Mouse (Mus musculus): Measurements from ENCODE around the gene Prkd2.

Gene Prkd2

GRCm38 (mm10) chr7:16895511-16895910 lies 52.8 kb downstream of the Prkd2 start:
- no peak for DNase-seq (ENCODE audit: low spot score)

GRCm38 (mm10) chr7:16900526-16900925 lies 57.8 kb downstream of the Prkd2 start:
- no peak for DNase-seq (ENCODE audit: low spot score)

- DNase-seq (ENCODE audit: low spot score), result no peak
These were observed 60.8 kb downstream of the Prkd2 start for GRCm38 (mm10) chr7:16903439-16903955.

GRCm38 (mm10) chr7:16904120-16904675 lies 61.5 kb downstream of the Prkd2 start:
- no peak for DNase-seq (ENCODE audit: low spot score)

GRCm38 (mm10) chr7:16905491-16906021 lies 62.9 kb downstream of the Prkd2 start:
- DNase-seq (ENCODE audit: low spot score), result no peak

- peak; percentile 51 for DNase-seq (ENCODE audit: low spot score)
These were observed 63.6 kb downstream of the Prkd2 start, which contains the start of gene Ptgir for GRCm38 (mm10) chr7:16906281-16906680. Gene Ptgir (plus strand): TSS chr7:16906490.

GRCm38 (mm10) chr7:16906889-16907559 lies 64.3 kb downstream of the Prkd2 start:
- DNase-seq (ENCODE audit: low spot score), result no peak

- DNase-seq (ENCODE audit: low spot score), result no peak
These were observed 65.1 kb downstream of the Prkd2 start for GRCm38 (mm10) chr7:16907842-16908241.

GRCm38 (mm10) chr7:16908367-16908766 lies 65.7 kb downstream of the Prkd2 start:
- no peak for DNase-seq (ENCODE audit: low spot score)

- DNase-seq (ENCODE audit: low spot score), result no peak
These were observed 66.2 kb downstream of the Prkd2 start for GRCm38 (mm10) chr7:16908859-16909258.

GRCm38 (mm10) chr7:16909909-16910308 lies 67.2 kb downstream of the Prkd2 start:
- DNase-seq (ENCODE audit: low spot score), result no peak

GRCm38 (mm10) chr7:16911904-16912303 lies 69.2 kb downstream of the Prkd2 start:
- no peak for DNase-seq (ENCODE audit: low spot score)

GRCm38 (mm10) chr7:16912360-16912759 lies 69.7 kb downstream of the Prkd2 start:
- DNase-seq (ENCODE audit: low spot score), result peak; percentile 49

- peak; percentile 77 for DNase-seq (ENCODE audit: low spot score)
These were observed 71.2 kb downstream of the Prkd2 start for GRCm38 (mm10) chr7:16913806-16914452.

GRCm38 (mm10) chr7:16914453-16915343 lies 72.0 kb downstream of the Prkd2 start:
- DNase-seq (ENCODE audit: low spot score), result no peak

GRCm38 (mm10) chr7:16915461-16916340 lies 73.0 kb downstream of the Prkd2 start:
- no peak for DNase-seq (ENCODE audit: low spot score)

GRCm38 (mm10) chr7:16916342-16917265 lies 73.9 kb downstream of the Prkd2 start:
- DNase-seq (ENCODE audit: low spot score), result no peak

- DNase-seq (ENCODE audit: low spot score), result no peak
These were observed 74.7 kb downstream of the Prkd2 start for GRCm38 (mm10) chr7:16917447-16917846.

- DNase-seq (ENCODE audit: low spot score), result no peak
These were observed 75.3 kb downstream of the Prkd2 start for GRCm38 (mm10) chr7:16918014-16918413.

- DNase-seq (ENCODE audit: low spot score), result no peak
These were observed 76.0 kb downstream of the Prkd2 start for GRCm38 (mm10) chr7:16918670-16919069.
